Mouse (Mus musculus) midbrain, postnatal 0 days (tissue): Measurements from ENCODE around the gene Cpne2. TPM values are rescaled to one million over a fixed set of nuclear protein-coding genes. Genes with fewer than 3 reads are reported as not detected.
A peak's percentile ranks its signal among the peaks of the same experiment; 100 is the strongest.

ENCODE experiments used
- ATAC-seq: fragments of 200-750 bp; cut with Nextera tagmentation; 2 replicates; pipeline ENCODE4 v1.8.0; 2017; ENCODE audit warnings: moderate number of reproducible peaks, mild to moderate bottlenecking, moderate TSS enrichment, moderate library complexity; ENCODE audit not compliant: low FRiP score
- DNase-seq: peaks from one replicate; pipeline ENCODE4 v3.0.0-alpha.2; 2015; ENCODE audit warnings: low spot score
- H3K27ac ChIP-seq: fragments of 300-500 bp; sonication (generic); 2 replicates; pipeline ENCODE4 v1.5.1; 2014; ENCODE audit warnings: low read depth, mild to moderate bottlenecking, low read length, mixed read lengths
- H3K27me3 ChIP-seq: fragments of 300-500 bp; sonication (generic); 2 replicates; pipeline ENCODE4 v1.6.1; 2014; ENCODE audit warnings: low read length, control low read depth, mixed read lengths; ENCODE audit not compliant: insufficient read depth
- H3K36me3 ChIP-seq: fragments of 300-500 bp; sonication (generic); 2 replicates; pipeline ENCODE4 v1.6.1; 2014; ENCODE audit warnings: low read length, control low read depth, mixed read lengths; ENCODE audit not compliant: insufficient read depth
- H3K4me1 ChIP-seq: fragments of 300-500 bp; sonication (generic); 2 replicates; pipeline ENCODE4 v1.6.1; 2014; ENCODE audit warnings: mild to moderate bottlenecking, control low read depth, antibody characterized with exemption, low read length, mixed read lengths; ENCODE audit not compliant: insufficient read depth
- H3K4me2 ChIP-seq: fragments of 300-500 bp; sonication (generic); 2 replicates; pipeline ENCODE4 v1.6.1; 2014; ENCODE audit warnings: low read depth, mild to moderate bottlenecking, low read length, mixed read lengths; ENCODE audit not compliant: poor library complexity, severe bottlenecking
- H3K4me3 ChIP-seq: fragments of 300-500 bp; sonication (generic); 2 replicates; pipeline ENCODE4 v1.5.1; 2014; ENCODE audit warnings: low read depth, mild to moderate bottlenecking, low read length, moderate library complexity
- H3K9ac ChIP-seq: fragments of 300-500 bp; sonication (generic); replicated peaks from 2 replicates; pipeline ENCODE4 v1.6.1; 2014; ENCODE audit warnings: mild to moderate bottlenecking, low read length, moderate library complexity, mixed read lengths; ENCODE audit not compliant: poor library complexity, severe bottlenecking
- H3K9me3 ChIP-seq: fragments of 300-500 bp; sonication (generic); 2 replicates; pipeline ENCODE4 v1.6.1; 2016; ENCODE audit warnings: low read length, control low read depth
- CTCF ChIP-seq: IDR thresholded peaks from 2 replicates; pipeline ENCODE4 v1.5.1; 2016; ENCODE audit warnings: antibody characterized with exemption, mild to moderate bottlenecking
- WGBS: fragments of 180-500 bp; shearing (Covaris S2); extraction: QIAGEN DNeasy Blood & Tissue Kit; methylation state at CpG from one replicate; pipeline ENCODE4 v1.1.7; 2014; 5-methylcytosine and 5-hydroxymethylcytosine counted together
- polyA plus RNA-seq: library from polyadenylated mRNA; unstranded; fragments of >200 nt; fragmentation: Nextera tagmentation; extraction: Ambion mirVana; gene quantifications from 2 replicates; pipeline ENCODE4 v1.2.1, GENCODE M21; 2015
- total RNA-seq: library from RNA; depleted of rRNA; stranded (reverse); fragments of >200 nt; gene quantifications from 2 replicates; pipeline ENCODE4 v1.2.3, GENCODE M21; 2014

Gene Cpne2
- total and polyA plus RNA-seq, 2 experiments from 2014 or later = 43.3 to 46.3 TPM

GRCm38 (mm10) chr8:94571896-94572295 lies 39.1 kb downstream of the Cpne2 start:
- no peak overlapping the region for H3K4me2 ChIP-seq
- H3K27me3 ChIP-seq = no peaks in the 10 kb centered on the region
- no peaks in the 10 kb centered on the region for H3K9me3 ChIP-seq
- DNase-seq (no peak), ATAC-seq (no peak)
- H3K4me1 ChIP-seq = peaks cover 7% of the 10 kb centered on the region
- no peak for TF ChIP-seq CTCF
- 85% methylated on average over 2 of the region's 2 CpGs for WGBS
- H3K27ac ChIP-seq = no peak overlapping the region
- H3K4me3 ChIP-seq = no peak overlapping the region
- peaks cover 35% of the 10 kb centered on the region for H3K36me3 ChIP-seq
- H3K9ac ChIP-seq = no peak overlapping the region

GRCm38 (mm10) chr8:94574159-94574907 lies 41.5 kb downstream of the Cpne2 start:
- Histone ChIP-seq H3K9ac (no peak overlapping the region), H3K27ac (0 out of 2 replicates have a peak overlapping the region, but pooled peaks have one; percentile 6), H3K4me3 (no peak overlapping the region), H3K36me3 (peaks cover 55% of the 10 kb centered on the region), H3K9me3 (no peaks in the 10 kb centered on the region), H3K4me2 (no peak overlapping the region), H3K4me1 (no peaks in the 10 kb centered on the region), H3K27me3 (no peaks in the 10 kb centered on the region)
- DNase-seq (peak; percentile 92), ATAC-seq (peak; percentile 62; the same call in 1 of the 2 replicates)
- peak; percentile 15; the same call in 1 of the 2 replicates for TF ChIP-seq CTCF
- 72% methylated on average over 16 of the region's 16 CpGs for WGBS

GRCm38 (mm10) chr8:94575148-94575547 lies 42.4 kb downstream of the Cpne2 start:
- ATAC-seq (no peak), DNase-seq (no peak)
- no peaks in the 10 kb centered on the region for H3K9me3 ChIP-seq
- H3K27ac ChIP-seq = no peak overlapping the region
- H3K27me3 ChIP-seq = no peaks in the 10 kb centered on the region
- no peak overlapping the region for H3K4me2 ChIP-seq
- H3K4me1 ChIP-seq = no peaks in the 10 kb centered on the region
- H3K9ac ChIP-seq = no peak overlapping the region
- no peak for TF ChIP-seq CTCF
- H3K36me3 ChIP-seq = peaks cover 55% of the 10 kb centered on the region
- no peak overlapping the region for H3K4me3 ChIP-seq
- WGBS = 94% methylated on average over 4 of the region's 4 CpGs

DNA sequence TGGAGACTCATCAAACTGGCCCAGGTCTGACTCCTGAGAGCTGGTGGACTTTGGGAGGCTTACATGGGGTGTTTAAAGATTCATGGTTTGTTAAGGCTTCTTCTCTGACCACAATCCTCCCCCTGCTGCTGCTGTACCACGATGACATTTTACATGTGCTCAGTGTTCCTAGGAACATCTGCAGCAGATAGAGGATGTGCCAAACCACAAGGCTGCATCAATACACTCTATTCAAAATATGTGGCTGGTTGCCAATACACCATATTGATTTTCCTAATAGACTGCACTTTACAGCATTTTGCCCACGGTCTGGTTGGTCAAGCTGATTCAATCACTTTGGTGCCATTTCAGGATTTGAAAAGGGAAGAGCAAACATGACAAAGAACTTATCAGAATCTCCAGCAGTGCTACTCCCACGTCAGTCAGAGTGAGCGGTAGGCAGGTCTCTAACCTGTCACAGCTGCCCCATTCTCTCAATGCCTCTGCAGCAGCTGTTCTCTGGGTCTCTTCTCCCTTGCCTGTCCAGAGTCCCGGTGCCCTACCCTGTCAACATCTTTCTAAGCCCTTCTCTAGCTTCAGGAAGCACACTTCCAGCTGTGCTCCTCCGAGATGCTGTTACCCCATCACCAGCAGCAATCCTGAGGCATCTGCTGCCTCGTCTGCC lies 49.2 kb downstream of the Cpne2 start:
- H3K9me3 ChIP-seq = no peaks in the 10 kb centered on the region
- peaks cover 43% of the 10 kb centered on the region for H3K36me3 ChIP-seq
- H3K27ac ChIP-seq = no peak overlapping the region
- H3K9ac ChIP-seq = no peak overlapping the region
- H3K4me3 ChIP-seq = no peak overlapping the region
- ATAC-seq = no peak
- DNase-seq = peak; percentile 42
- WGBS = 73% methylated on average over 7 of the region's 7 CpGs
- no peaks in the 10 kb centered on the region for H3K27me3 ChIP-seq
- no peak overlapping the region for H3K4me2 ChIP-seq
- H3K4me1 ChIP-seq = no peaks in the 10 kb centered on the region
- TF ChIP-seq CTCF = no peak

DNA sequence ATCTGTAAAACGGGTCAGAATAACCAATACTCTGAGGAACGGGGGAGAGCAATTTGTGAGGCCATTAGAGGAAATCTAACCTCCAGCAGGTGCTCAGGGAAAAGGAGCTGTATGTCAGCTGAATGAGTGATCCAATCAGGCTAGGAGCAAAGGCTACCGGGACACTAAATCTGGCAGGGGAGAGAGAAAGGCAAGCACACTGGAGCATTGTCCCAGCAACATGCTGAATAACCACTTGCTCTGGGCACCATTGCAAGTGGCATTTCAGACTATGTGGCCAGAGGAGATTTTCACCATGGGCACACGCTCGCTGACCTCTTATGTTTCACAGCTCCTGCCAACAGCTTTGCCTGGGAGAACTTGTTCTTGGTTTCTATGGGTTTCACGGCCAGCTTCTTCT lies 49.8 kb downstream of the Cpne2 start:
- H3K4me2 ChIP-seq = no peak overlapping the region
- H3K4me1 ChIP-seq = no peaks in the 10 kb centered on the region
- H3K36me3 ChIP-seq = peaks cover 46% of the 10 kb centered on the region
- H3K4me3 ChIP-seq = no peak overlapping the region
- H3K27ac ChIP-seq = no peak overlapping the region
- H3K27me3 ChIP-seq = no peaks in the 10 kb centered on the region
- no peaks in the 10 kb centered on the region for H3K9me3 ChIP-seq
- ATAC-seq (no peak), DNase-seq (no peak)
- WGBS = 93% methylated on average over 6 of the region's 6 CpGs
- H3K9ac ChIP-seq = no peak overlapping the region
- TF ChIP-seq CTCF = no peak

DNA sequence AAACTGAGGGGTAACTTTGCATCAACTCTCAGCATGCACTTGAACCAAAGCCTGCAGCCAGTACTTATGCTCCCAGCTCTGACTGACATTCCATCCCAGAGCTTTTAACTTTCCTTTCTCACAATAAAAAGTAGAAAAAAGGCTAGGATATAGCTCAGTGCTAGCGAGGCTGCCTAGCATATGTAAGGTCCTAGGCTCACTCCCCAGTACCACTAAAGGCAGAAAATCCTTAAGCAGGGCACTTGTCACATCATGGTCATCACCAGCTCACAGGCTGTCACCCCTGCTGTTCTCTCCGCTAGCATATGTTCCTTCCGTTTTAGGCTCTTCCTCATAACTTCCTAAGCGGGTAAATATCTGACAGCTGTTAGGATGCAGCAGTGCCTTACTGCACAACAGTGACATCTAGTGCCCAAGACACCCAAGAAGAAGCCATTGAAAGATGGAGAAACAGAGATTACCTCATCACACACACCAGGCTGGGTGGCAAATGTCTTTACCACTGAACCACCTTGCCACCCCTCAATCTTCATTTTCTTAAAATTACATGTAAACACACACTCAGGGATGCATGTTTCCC lies 51.5 kb downstream of the Cpne2 start:
- peak; percentile 90 for DNase-seq
- no peak overlapping the region for H3K9ac ChIP-seq
- no peak overlapping the region for H3K27ac ChIP-seq
- peak; percentile 97 for TF ChIP-seq CTCF
- no peak overlapping the region for H3K4me3 ChIP-seq
- no peak overlapping the region for H3K4me2 ChIP-seq
- WGBS = 23% methylated on average over 4 of the region's 4 CpGs
- no peaks in the 10 kb centered on the region for H3K9me3 ChIP-seq
- H3K36me3 ChIP-seq = peaks cover 44% of the 10 kb centered on the region
- peak; percentile 74 for ATAC-seq
- H3K4me1 ChIP-seq = no peaks in the 10 kb centered on the region
- H3K27me3 ChIP-seq = no peaks in the 10 kb centered on the region
